Mouse (Mus musculus): ENCODE data around the gene Mlst8.

GRCm38 (mm10) chr17:24507806-24508460 lies 29.1 kb upstream of the Mlst8 start:
- TF ChIP-seq CTCF (IDR thresholded peaks at IDR 0.05; ENCODE audit: control insufficient read depth, insufficient read depth, insufficient replicate concordance, low read depth, low read length), result no peak
- TF ChIP-seq POLR2A (IDR thresholded peaks at IDR 0.05; ENCODE audit: control insufficient read depth, low read depth, low read length), result no peak

Data from testis, adult 2 months (tissue).